Mouse (Mus musculus) MEL (cell line): ENCODE results near the gene Gm10160. TPM values are rescaled to one million over a fixed set of nuclear protein-coding genes. Genes with fewer than 3 reads are reported as not detected.

Experiments used
- DNase-seq: peaks from one replicate; pipeline ENCODE4 v3.0.0; 2011; ENCODE audit warnings: low read depth, low spot score
- H3K27ac ChIP-seq: 2 replicates; pipeline ENCODE4 v1.5.1; 2012; ENCODE audit warnings: low read depth, mild to moderate bottlenecking, control low read depth, low read length, moderate library complexity; ENCODE audit not compliant: control insufficient read depth
- H3K27me3 ChIP-seq, 2 experiments: fragments of 150-350 bp in 1 of 2; sonication (generic) in 1 of 2; 2 replicates each; pipeline ENCODE4 v1.6.1; 2012; ENCODE audit warnings: low read length in 2 of 2, mild to moderate bottlenecking in 2 of 2, improper control_type of control experiment in 1 of 2, moderate library complexity in 1 of 2; ENCODE audit not compliant: insufficient read depth in 2 of 2, control insufficient read depth in 1 of 2
- H3K36me3 ChIP-seq, 2 experiments: 2 replicates each; pipeline ENCODE4 v1.6.1; 2012 to 2014; ENCODE audit warnings: low read length in 2 of 2, improper control_type of control experiment in 1 of 2, inconsistent platforms in 1 of 2, mild to moderate bottlenecking in 1 of 2; ENCODE audit not compliant: insufficient read depth in 2 of 2, control insufficient read depth in 1 of 2
- H3K4me1 ChIP-seq, 2 experiments: fragments of 150-350 bp in 1 of 2; sonication (generic) in 1 of 2; 2 replicates each; pipeline ENCODE4 v1.6.1; 2012; ENCODE audit warnings: low read length in 2 of 2, improper control_type of control experiment in 1 of 2, mild to moderate bottlenecking in 1 of 2; ENCODE audit not compliant: insufficient read depth in 2 of 2, control insufficient read depth in 1 of 2
- H3K4me3 ChIP-seq, 2 experiments: fragments of 150-350 bp in 1 of 2; sonication (generic) in 1 of 2; 2 replicates each; pipeline ENCODE4 v1.5.1; 2012; ENCODE audit warnings: low read depth in 2 of 2, low read length in 2 of 2, mild to moderate bottlenecking in 2 of 2, moderate library complexity in 2 of 2, control low read depth in 1 of 2, improper control_type of control experiment in 1 of 2; ENCODE audit not compliant: control insufficient read depth in 1 of 2, insufficient read depth in 1 of 2
- H3K79me2 ChIP-seq: 2 replicates; pipeline ENCODE4 v1.6.1; 2012; ENCODE audit warnings: mild to moderate bottlenecking, low read length, moderate library complexity; ENCODE audit not compliant: control insufficient read depth, poor library complexity, insufficient read depth
- H3K9ac ChIP-seq: 2 replicates; pipeline ENCODE4 v1.6.1; 2012; ENCODE audit warnings: low read depth, mild to moderate bottlenecking, control low read depth, low read length, moderate library complexity; ENCODE audit not compliant: control insufficient read depth, poor library complexity, severe bottlenecking
- H3K9me3 ChIP-seq: fragments of 150-350 bp; sonication (generic); replicated peaks from 2 replicates; pipeline ENCODE4 v1.6.1; 2012; ENCODE audit warnings: mild to moderate bottlenecking, low read length, improper control_type of control experiment, moderate library complexity; ENCODE audit not compliant: insufficient read depth
- CHD1 ChIP-seq: IDR thresholded peaks from 2 replicates; pipeline ENCODE4 v1.6.1; 2012; ENCODE audit warnings: low read depth, mild to moderate bottlenecking, inconsistent platforms, low read length, improper control_type of control experiment
- CTCF ChIP-seq, 3 experiments: IDR thresholded peaks in 2 of 3; conservative IDR thresholded peaks in 1 of 3; 2 replicates each; pipeline ENCODE4 v1.5.1; 2011 to 2012; ENCODE audit warnings: low read length in 3 of 3, low read depth in 2 of 3, mild to moderate bottlenecking in 2 of 3, improper control_type of control experiment in 1 of 3, inconsistent platforms in 1 of 3, mixed read lengths in 1 of 3, moderate library complexity in 1 of 3; ENCODE audit not compliant: control insufficient read depth in 1 of 3, insufficient read depth in 1 of 3, poor library complexity in 1 of 3, severe bottlenecking in 1 of 3
- ELF1 ChIP-seq: IDR thresholded peaks from 2 replicates; pipeline ENCODE4 v1.6.1; 2014; ENCODE audit warnings: low read depth, mild to moderate bottlenecking, inconsistent platforms, low read length, improper control_type of control experiment, moderate library complexity
- GABPA ChIP-seq: IDR thresholded peaks from 2 replicates; pipeline ENCODE4 v1.6.1; 2012; ENCODE audit warnings: low read depth, mild to moderate bottlenecking, inconsistent platforms, low read length, improper control_type of control experiment, moderate library complexity
- GATA1 ChIP-seq: IDR thresholded peaks from 2 replicates; pipeline ENCODE4 v1.6.1; 2011; ENCODE audit warnings: low read depth, low read length, improper control_type of control experiment
- HCFC1 ChIP-seq: IDR thresholded peaks from 2 replicates; pipeline ENCODE4 v1.6.1; 2012; ENCODE audit warnings: low read depth, mild to moderate bottlenecking, inconsistent platforms, low read length, improper control_type of control experiment, moderate library complexity
- JUND ChIP-seq: IDR thresholded peaks from 2 replicates; pipeline ENCODE4 v1.6.1; 2011; ENCODE audit warnings: low read depth, mild to moderate bottlenecking, improper control_type of control experiment, low read length
- KAT2A ChIP-seq: conservative IDR thresholded peaks from 2 replicates; pipeline ENCODE4 v1.6.1; 2012; ENCODE audit warnings: low read depth, low read length, improper control_type of control experiment, inconsistent platforms
- MAFK ChIP-seq: IDR thresholded peaks from 2 replicates; pipeline ENCODE4 v1.6.1; 2011; ENCODE audit warnings: low read depth, mild to moderate bottlenecking, low read length, improper control_type of control experiment, borderline replicate concordance
- MAX ChIP-seq: IDR thresholded peaks from 2 replicates; pipeline ENCODE4 v1.6.1; 2011; ENCODE audit warnings: low read length, improper control_type of control experiment
- MAZ ChIP-seq: IDR thresholded peaks from 2 replicates; pipeline ENCODE4 v1.6.1; 2012; ENCODE audit warnings: low read depth, mild to moderate bottlenecking, inconsistent platforms, low read length, improper control_type of control experiment
- MYB ChIP-seq: IDR thresholded peaks from 2 replicates; pipeline ENCODE4 v1.6.1; 2011; ENCODE audit warnings: mild to moderate bottlenecking, low read depth, low read length, improper control_type of control experiment
- MYC ChIP-seq: IDR thresholded peaks from 2 replicates; pipeline ENCODE4 v1.6.1; 2011; ENCODE audit warnings: low read depth, mild to moderate bottlenecking, low read length, improper control_type of control experiment, moderate library complexity
- NELFE ChIP-seq: IDR thresholded peaks from 2 replicates; pipeline ENCODE4 v1.6.1; 2011; ENCODE audit warnings: low read depth, low read length, improper control_type of control experiment
- POLR2A ChIP-seq, 2 experiments: IDR thresholded peaks; 2 replicates each; pipeline ENCODE4 v1.6.1; 2011 to 2012; ENCODE audit warnings: low read length in 2 of 2, mild to moderate bottlenecking in 2 of 2, control low read depth in 1 of 2, improper control_type of control experiment in 1 of 2, low read depth in 1 of 2, moderate library complexity in 1 of 2; ENCODE audit not compliant: control insufficient read depth in 1 of 2, insufficient read depth in 1 of 2, poor library complexity in 1 of 2
- POLR2AphosphoS2 ChIP-seq: IDR thresholded peaks from 2 replicates; pipeline ENCODE4 v1.6.1; 2011; ENCODE audit warnings: low read length, improper control_type of control experiment
- POLR2AphosphoS5 ChIP-seq: IDR thresholded peaks from 2 replicates; pipeline ENCODE4 v1.6.1; 2012; ENCODE audit warnings: low read depth, borderline replicate concordance, mild to moderate bottlenecking, inconsistent platforms, low read length, moderate library complexity, mixed read lengths
- RCOR1 ChIP-seq: IDR thresholded peaks from 2 replicates; pipeline ENCODE4 v1.6.1; 2012; ENCODE audit warnings: low read depth, mild to moderate bottlenecking, inconsistent platforms, low read length, improper control_type of control experiment
- SIN3A ChIP-seq: IDR thresholded peaks from 2 replicates; pipeline ENCODE4 v1.6.1; 2012; ENCODE audit warnings: low read length, improper control_type of control experiment, inconsistent platforms
- TAL1 ChIP-seq: IDR thresholded peaks from 2 replicates; pipeline ENCODE4 v1.6.1; 2012; ENCODE audit warnings: mild to moderate bottlenecking, inconsistent platforms, low read length, moderate library complexity, mixed read lengths
- TBP ChIP-seq: IDR thresholded peaks from 2 replicates; pipeline ENCODE4 v1.8.0; 2011; ENCODE audit warnings: low read depth, low read length, improper control_type of control experiment
- TCF12 ChIP-seq: IDR thresholded peaks from 2 replicates; pipeline ENCODE4 v1.6.1; 2014; ENCODE audit warnings: low read depth, mild to moderate bottlenecking, inconsistent platforms, low read length, improper control_type of control experiment, moderate library complexity
- USF2 ChIP-seq, 2 experiments: IDR thresholded peaks; 2 replicates each; pipeline ENCODE4 v1.6.1; 2011 to 2012; ENCODE audit warnings: improper control_type of control experiment in 2 of 2, low read length in 2 of 2, borderline replicate concordance in 1 of 2, inconsistent platforms in 1 of 2, low read depth in 1 of 2, mild to moderate bottlenecking in 1 of 2; ENCODE audit not compliant: insufficient read depth in 1 of 2
- ZC3H11A ChIP-seq: IDR thresholded peaks from 2 replicates; pipeline ENCODE4 v1.6.1; 2012; ENCODE audit warnings: low read depth, mild to moderate bottlenecking, inconsistent platforms, low read length, improper control_type of control experiment
- ZKSCAN1 ChIP-seq: IDR thresholded peaks from 2 replicates; pipeline ENCODE4 v1.6.1; 2012; ENCODE audit warnings: low read depth, mild to moderate bottlenecking, inconsistent platforms, low read length, improper control_type of control experiment, moderate library complexity
- ZMIZ1 ChIP-seq: IDR thresholded peaks from 2 replicates; pipeline ENCODE4 v1.6.1; 2012; ENCODE audit warnings: low read depth, mild to moderate bottlenecking, inconsistent platforms, low read length, improper control_type of control experiment, moderate library complexity
- ZNF384 ChIP-seq: IDR thresholded peaks from 2 replicates; pipeline ENCODE4 v1.6.1; 2012; ENCODE audit warnings: low read depth, mild to moderate bottlenecking, inconsistent platforms, low read length, improper control_type of control experiment
- polyA plus RNA-seq, 2 experiments: library from polyadenylated mRNA; stranded (reverse) in 1 of 2; unstranded in 1 of 2; fragments of >175 nt in 1 of 2; fragments of >200 nt in 1 of 2; gene quantifications; 2 replicates each; pipeline versions ENCODE4 v1.2.1 to v1.2.4; 2012; ENCODE audit warnings: low replicate concordance in 2 of 2, low read depth in 1 of 2; ENCODE audit not compliant: insufficient read length in 2 of 2, insufficient read depth in 1 of 2, missing spikeins in 1 of 2
- total RNA-seq: library from RNA; depleted of rRNA; stranded (reverse); fragments of 300-350 nt; gene quantifications from 2 replicates; pipeline ENCODE4 v1.2.3, GENCODE M21; 2012; rRNA removed

The Gm10160 gene
- total RNA-seq (not detected in 2 replicates), polyA plus RNA-seq (not detected)

- Histone ChIP-seq H3K27ac (no peak within 1 kb of the TSS), H3K4me3 (no peak within 1 kb of the TSS), H3K36me3 (no peaks in the 10 kb centered on the region; a peak in 1 of 4 replicates), H3K9ac (no peak within 1 kb of the TSS), H3K4me1 (peaks cover 0 to 1% of the 10 kb centered on the region in 2 experiments; a peak in 1 of 4 replicates), H3K79me2 (no peaks in the 10 kb centered on the region), H3K9me3 (no peaks in the 10 kb centered on the region), H3K27me3 (no peaks in the 10 kb centered on the region)
- TF ChIP-seq MYC = no peak
- no peak for TF ChIP-seq ZC3H11A
- no peak for TF ChIP-seq MAFK
- TF ChIP-seq POLR2A (IDR thresholded peaks at IDR 0.05; ENCODE audit: control insufficient read depth in 1 of 2, insufficient read depth in 1 of 2, low read depth in 1 of 2, low read length in 2 of 2, poor library complexity in 1 of 2) = no peak
- no peak for TF ChIP-seq HCFC1
- TF ChIP-seq KAT2A = no peak
- TF ChIP-seq ZNF384 = no peak
- no peak for TF ChIP-seq ZMIZ1
- no peak for TF ChIP-seq TCF12
- no peak for TF ChIP-seq CHD1
- TF ChIP-seq CTCF (IDR thresholded peaks at IDR 0.05 in 2 of 3, conservative IDR thresholded peaks at IDR 0.05 in 1 of 3; ENCODE audit: control insufficient read depth in 1 of 3, insufficient read depth in 1 of 3, low read depth in 2 of 3, low read length in 3 of 3, poor library complexity in 1 of 3, severe bottlenecking in 1 of 3) = no peak
- no peak for TF ChIP-seq GABPA
- TF ChIP-seq TBP = no peak
- DNase-seq = no peak
These were observed at the start of gene Gm10160 for GRCm38 (mm10) chr7:81855694-81856093. TSS of gene Gm10160 (minus strand) at chr7:81855794.

DNA sequence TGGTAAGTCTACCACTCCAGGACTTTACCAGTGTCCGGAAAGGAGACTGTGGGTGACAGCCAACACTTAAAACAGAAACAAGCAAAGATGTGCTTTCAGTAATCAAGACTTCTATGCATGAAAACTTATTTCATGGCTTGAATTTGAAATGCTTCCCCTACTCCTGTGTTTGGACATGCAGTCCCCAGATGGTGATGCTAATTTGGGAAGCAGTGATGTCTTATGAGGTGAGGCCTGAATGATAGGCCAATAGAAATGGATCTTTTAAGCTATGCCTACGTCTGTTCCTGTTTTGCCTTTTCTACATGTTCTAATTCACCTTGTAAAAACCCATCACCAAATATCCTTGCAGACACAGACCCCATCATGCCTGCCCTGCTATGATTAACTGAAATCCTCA is 49.3 kb upstream of the Gm10160 start:
- no peaks in the 10 kb centered on the region for H3K4me1 ChIP-seq
- H3K36me3 ChIP-seq = no peaks in the 10 kb centered on the region
- no peak for TF ChIP-seq ZC3H11A
- TF ChIP-seq USF2 (IDR thresholded peaks at IDR 0.05; ENCODE audit: borderline replicate concordance in 1 of 2, insufficient read depth in 1 of 2, low read depth in 1 of 2, low read length in 2 of 2) = no peak
- no peak for TF ChIP-seq CTCF (IDR thresholded peaks at IDR 0.05 in 2 of 3, conservative IDR thresholded peaks at IDR 0.05 in 1 of 3; ENCODE audit: control insufficient read depth in 1 of 3, insufficient read depth in 1 of 3, low read depth in 2 of 3, low read length in 3 of 3, poor library complexity in 1 of 3, severe bottlenecking in 1 of 3)
- TF ChIP-seq ELF1 = no peak
- TF ChIP-seq NELFE = no peak
- TF ChIP-seq MAFK = no peak
- TF ChIP-seq ZKSCAN1 = no peak
- no peak for TF ChIP-seq SIN3A
- no peak for TF ChIP-seq MAZ
- TF ChIP-seq TAL1 = no peak
- no peak for TF ChIP-seq JUND
- TF ChIP-seq MYB = no peak
- no peak for TF ChIP-seq GATA1
- no peak for TF ChIP-seq TCF12
- TF ChIP-seq RCOR1 = no peak
- TF ChIP-seq POLR2AphosphoS2 = no peak
- no peak for TF ChIP-seq MAX
- TF ChIP-seq POLR2AphosphoS5 = no peak
- peaks cover 0 to 3% of the 10 kb centered on the region in 2 experiments; a peak in 3 of 4 replicates for H3K27me3 ChIP-seq
- no peaks in the 10 kb centered on the region for H3K9me3 ChIP-seq
- no peaks in the 10 kb centered on the region for H3K79me2 ChIP-seq
- DNase-seq = no peak
- no peak overlapping the region for H3K9ac ChIP-seq
- H3K4me3 ChIP-seq = no peak overlapping the region
- H3K27ac ChIP-seq = no peak overlapping the region
